Mouse (Mus musculus) monocyte, adult 2 months (primary cell): ENCODE results near the gene Mapk10.

Experiments
- DNase-seq, 2 experiments: peaks; one replicate each; pipeline ENCODE4 v3.0.0; 2022; ENCODE audit warnings: low spot score in 2 of 2, low read depth in 1 of 2

The Mapk10 gene

GRCm38 (mm10) chr5:103211101-103211848 is at the start of gene Mapk10:
Gene Mapk10, minus strand, starts transcription at chr5:103211334.
- no peak for DNase-seq

GRCm38 (mm10) chr5:103256144-103256543 is 45.0 kb upstream of the Mapk10 start:
- DNase-seq = no peak

GRCm38 (mm10) chr5:103242430-103242829 is 31.3 kb upstream of the Mapk10 start:
- DNase-seq = no peak

- no peak for DNase-seq
These were observed 20.7 kb upstream of the Mapk10 start for GRCm38 (mm10) chr5:103231822-103232221.

GRCm38 (mm10) chr5:103230334-103230733 is 19.2 kb upstream of the Mapk10 start:
- no peak for DNase-seq

- DNase-seq = no peak
These were observed 18.2 kb upstream of the Mapk10 start for GRCm38 (mm10) chr5:103229321-103229720.

GRCm38 (mm10) chr5:103221997-103222396 is 10.9 kb upstream of the Mapk10 start:
- DNase-seq = no peak

- DNase-seq = no peak
These were observed 490 bp downstream of the Mapk10 start for GRCm38 (mm10) chr5:103210644-103211043.

- DNase-seq = no peak
These were observed 1.1 kb downstream of the Mapk10 start for GRCm38 (mm10) chr5:103210018-103210417.

- DNase-seq = no peak
These were observed 1.6 kb downstream of the Mapk10 start for GRCm38 (mm10) chr5:103209486-103209885.

- DNase-seq = no peak
These were observed 2.3 kb downstream of the Mapk10 start for GRCm38 (mm10) chr5:103208869-103209268.

- no peak for DNase-seq
These were observed 3.1 kb downstream of the Mapk10 start for GRCm38 (mm10) chr5:103208021-103208511.

- DNase-seq = no peak
These were observed 13.3 kb downstream of the Mapk10 start for GRCm38 (mm10) chr5:103197796-103198325.

- no peak for DNase-seq
These were observed 16.6 kb downstream of the Mapk10 start for GRCm38 (mm10) chr5:103194549-103194948.

GRCm38 (mm10) chr5:103193700-103194099 is 17.4 kb downstream of the Mapk10 start:
- DNase-seq = no peak

- DNase-seq = no peak
These were observed 19.6 kb downstream of the Mapk10 start for GRCm38 (mm10) chr5:103191577-103191976.

- no peak for DNase-seq
These were observed 26.9 kb downstream of the Mapk10 start for GRCm38 (mm10) chr5:103184256-103184655.

- DNase-seq = no peak
These were observed 29.5 kb downstream of the Mapk10 start for GRCm38 (mm10) chr5:103181622-103182021.

- no peak for DNase-seq
These were observed 34.1 kb downstream of the Mapk10 start for GRCm38 (mm10) chr5:103177010-103177409.

- DNase-seq = no peak
These were observed 35.1 kb downstream of the Mapk10 start for GRCm38 (mm10) chr5:103175989-103176388.

- no peak for DNase-seq
These were observed 36.5 kb downstream of the Mapk10 start for GRCm38 (mm10) chr5:103174607-103175006.

GRCm38 (mm10) chr5:103171207-103171606 is 39.9 kb downstream of the Mapk10 start:
- no peak for DNase-seq

GRCm38 (mm10) chr5:103167371-103167770 is 43.8 kb downstream of the Mapk10 start:
- DNase-seq = no peak
